Mouse (Mus musculus): ENCODE data around the gene Slc38a10.

Gene Slc38a10

GRCm38 (mm10) chr11:120110554-120110953, 40.6 kb downstream of the Slc38a10 start:
- intact Hi-C loops (cut with DNase I), result loop anchor here (5.0 to 10.0 kb wide), 2 partner anchors 54 to 197 kb away; no protein-coding TSS in a partner anchor

- intact Hi-C loops (cut with DNase I), result loop anchor here (5.0 to 10.0 kb wide), 2 partner anchors 55 to 198 kb away; no protein-coding TSS in a partner anchor
These were observed 41.5 kb downstream of the Slc38a10 start for GRCm38 (mm10) chr11:120109558-120110210.

- intact Hi-C loops (cut with DNase I), result no loop called here
These were observed 43.4 kb downstream of the Slc38a10 start for GRCm38 (mm10) chr11:120107796-120108195.

GRCm38 (mm10) chr11:120107026-120107425, 44.1 kb downstream of the Slc38a10 start:
- intact Hi-C loops (cut with DNase I), result no loop called here

GRCm38 (mm10) chr11:120103431-120103997, 47.6 kb downstream of the Slc38a10 start:
- intact Hi-C loops (cut with DNase I), result no loop called here

- intact Hi-C loops (cut with DNase I), result no loop called here
These were observed 50.1 kb downstream of the Slc38a10 start for GRCm38 (mm10) chr11:120101036-120101435.

- intact Hi-C loops (cut with DNase I), result loop anchor here (10.0 kb wide), 1 partner anchor 154 kb away; the partner anchor contains the start of gene Baiap2
These were observed 52.3 kb downstream of the Slc38a10 start, which contains the start of the genes Tepsin and Ndufaf8 for GRCm38 (mm10) chr11:120098588-120099511. Gene Tepsin (minus strand): TSS chr11:120098731. Gene Ndufaf8 (plus strand): TSS chr11:120098928.

GRCm38 (mm10) chr11:120092817-120093591, 58.1 kb downstream of the Slc38a10 start:
- intact Hi-C loops (cut with DNase I), result loop anchor here (5.0 to 10.0 kb wide), 2 partner anchors 61 to 148 kb away; partner anchors contain the start of gene Baiap2

GRCm38 (mm10) chr11:120090661-120091060, 60.5 kb downstream of the Slc38a10 start:
- intact Hi-C loops (cut with DNase I), result loop anchor here (5.0 to 10.0 kb wide), 2 partner anchors 58 to 146 kb away; partner anchors contain the start of gene Baiap2

GRCm38 (mm10) chr11:120086702-120087152, 64.4 kb downstream of the Slc38a10 start, which contains the start of gene Cep131:
Gene Cep131 (minus strand): TSS chr11:120086827.
- intact Hi-C loops (cut with DNase I), result no loop called here

- intact Hi-C loops (cut with DNase I), result no loop called here
These were observed 65.1 kb downstream of the Slc38a10 start for GRCm38 (mm10) chr11:120085891-120086627.

GRCm38 (mm10) chr11:120080282-120080681, 70.9 kb downstream of the Slc38a10 start:
- intact Hi-C loops (cut with DNase I), result no loop called here

GRCm38 (mm10) chr11:120076191-120076590, 75.0 kb downstream of the Slc38a10 start:
- intact Hi-C loops (cut with DNase I), result no loop called here

- intact Hi-C loops (cut with DNase I), result no loop called here
These were observed 78.0 kb downstream of the Slc38a10 start for GRCm38 (mm10) chr11:120072986-120073647.

- intact Hi-C loops (cut with DNase I), result no loop called here
These were observed 79.3 kb downstream of the Slc38a10 start for GRCm38 (mm10) chr11:120071731-120072320.

- intact Hi-C loops (cut with DNase I), result no loop called here
These were observed 80.1 kb downstream of the Slc38a10 start for GRCm38 (mm10) chr11:120071065-120071464.

GRCm38 (mm10) chr11:120070286-120070930, 80.7 kb downstream of the Slc38a10 start:
- intact Hi-C loops (cut with DNase I), result no loop called here

GRCm38 (mm10) chr11:120069261-120069660, 81.9 kb downstream of the Slc38a10 start:
- intact Hi-C loops (cut with DNase I), result no loop called here

Measured in adrenal gland (tissue).